Mouse (Mus musculus) erythroblast, embryonic 14.5 days (primary cell): ENCODE results near the gene Hand2.

Experiments used
- GATA1 ChIP-seq: IDR thresholded peaks from 2 replicates; pipeline ENCODE4 v1.6.1; 2012; ENCODE audit warnings: low read length, inconsistent platforms, mixed read lengths
- TAL1 ChIP-seq: IDR thresholded peaks from 3 replicates; pipeline ENCODE4 v1.6.1; 2012; ENCODE audit warnings: low read length, inconsistent platforms, mixed read lengths

GRCm38 (mm10) chr8:57356529-57357325 is 35.9 kb downstream of the Hand2 start:
- TF ChIP-seq TAL1, result no peak
- TF ChIP-seq GATA1, result no peak
